In the genomic region with DNA sequence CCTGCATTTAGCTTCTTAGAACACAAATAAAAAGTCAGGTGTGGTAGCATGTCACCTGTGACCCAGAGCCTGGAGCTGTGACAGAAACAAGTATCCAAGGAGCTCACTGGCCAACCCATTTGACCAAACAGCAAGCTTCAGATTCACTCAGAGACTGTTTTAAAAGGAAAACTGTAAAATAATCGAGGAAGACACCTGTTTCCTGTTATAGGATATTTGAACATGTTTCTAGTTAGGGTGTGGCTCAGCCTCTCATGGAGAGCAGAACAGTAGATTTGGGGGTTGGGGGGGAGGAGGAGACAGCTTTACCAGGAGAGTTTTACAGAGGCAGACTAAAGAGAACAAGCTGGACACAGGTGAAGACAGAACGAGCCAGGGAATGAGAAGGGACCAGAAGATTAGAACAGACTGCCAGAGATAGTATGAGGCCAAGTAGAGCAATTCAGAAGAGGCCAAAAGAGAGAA, we compare ENCODE assay signal across 16 mouse cellular contexts.
DNase-seq lines count a peak whose midpoint lies in the region; ATAC-seq lines count a peak whose summit lies in the region.
"Had no signal": no experiment of that assay in that cellular context is flagged by ENCODE, and none has a peak within 500 bp of the region (broad histone marks: within the 10 kb centered on the region; RNA-seq: fewer than 3 reads in every experiment).

No protein-coding gene starts in this region.

- H3K4me3 ChIP-seq in stomach, embryonic 15.5 days (replicated peaks), result no peak overlapping the region
- H3K4me3 ChIP-seq: forebrain, embryonic 15.5 days; lung, embryonic 15.5 days; midbrain, embryonic 15.5 days had no signal

- H3K9ac ChIP-seq in stomach, embryonic 15.5 days, result no peak overlapping the region
- H3K9ac ChIP-seq: forebrain, embryonic 15.5 days; lung, embryonic 15.5 days; midbrain, embryonic 15.5 days had no signal

- peak overlapping the region; percentile 31; the same call in 1 of the 2 replicates for H3K27ac ChIP-seq in stomach, embryonic 15.5 days
- H3K27ac ChIP-seq: forebrain, embryonic 15.5 days; lung, embryonic 15.5 days; midbrain, embryonic 15.5 days had no signal

- H3K4me1 ChIP-seq in stomach, embryonic 15.5 days, result no peaks in the 10 kb centered on the region

- 30% methylated on average over 2 of the region's 2 CpGs for WGBS in stomach, embryonic 15.5 days

- H3K27me3 ChIP-seq in stomach, embryonic 15.5 days (replicated peaks), result no peaks in the 10 kb centered on the region
- H3K27me3 ChIP-seq: forebrain, embryonic 15.5 days; lung, embryonic 15.5 days; midbrain, embryonic 15.5 days had no signal

- no peak overlapping the region for H3K4me2 ChIP-seq in stomach, embryonic 15.5 days
- H3K4me2 ChIP-seq: forebrain, embryonic 15.5 days; lung, embryonic 15.5 days; midbrain, embryonic 15.5 days had no signal

- ATAC-seq in common myeloid progenitor, adult 5-6 weeks (replicated peaks; ENCODE audit: low read depth, poor library complexity, severe bottlenecking), result peak; percentile 64
- ATAC-seq in stomach, embryonic 15.5 days (ENCODE audit: insufficient read depth, low FRiP score, low read depth), result no peak

- H3K36me3 ChIP-seq in stomach, embryonic 15.5 days, result no peaks in the 10 kb centered on the region
- H3K36me3 ChIP-seq: forebrain, embryonic 15.5 days; lung, embryonic 15.5 days; midbrain, embryonic 15.5 days had no signal

- intact Hi-C loops in heart, postnatal 25 days (cut with DNase I), result loop anchor here (5.0 kb wide), 1 partner anchor 264 kb away; no protein-coding TSS in a partner anchor

- peak; percentile 71 for DNase-seq in heart, adult 11 months
- no peak for DNase-seq in heart, postnatal 25 days (ENCODE audit: low spot score)
- DNase-seq in thymus, postnatal 0 days (ENCODE audit: low spot score), result peak; percentile 24
- DNase-seq in thymus, postnatal 36 days, result no peak
- no peak for DNase-seq in ovary, postnatal 10 days (ENCODE audit: low spot score)
- no peak for DNase-seq in MN1 (ENCODE audit: low spot score)
- DNase-seq: cerebellum, adult 9-11 months; gastrocnemius, postnatal 25 days; heart, postnatal 36 days; kidney, adult 11 months; right cerebral cortex, postnatal 25 days had no signal

- H3K9me3 ChIP-seq in stomach, embryonic 15.5 days, result no peaks in the 10 kb centered on the region
- H3K9me3 ChIP-seq: forebrain, embryonic 15.5 days; lung, embryonic 15.5 days; midbrain, embryonic 15.5 days had no signal

Comparison
In these comparisons a context has a peak if more than half of its experiments do, and no peak if none do; other contexts are left out.
1. DNase-seq: peak in heart, adult 11 months (single experiment) and thymus, postnatal 0 days (single experiment); none in heart, postnatal 25 days (single experiment), thymus, postnatal 36 days (0 of 2), ovary, postnatal 10 days (single experiment) and MN1 (single experiment).